Comparison of ENCODE assay signal across 22 mouse cellular contexts in genomic region chr5:135582330-135582729, GRCm38 (mm10). TPM values are rescaled to one million over a fixed set of nuclear protein-coding genes. Genes with fewer than 3 reads are reported as not detected.
"Had no signal": no experiment of that assay in that cellular context is flagged by ENCODE, and none has a peak within 500 bp of the region (broad histone marks: within the 10 kb centered on the region; RNA-seq: fewer than 3 reads in every experiment).

No protein-coding gene starts in this region.

- H3K36me3 ChIP-seq: kidney, embryonic 15.5 days; limb, embryonic 15.5 days; midbrain, embryonic 12.5 days had no signal

- H3K4me1 ChIP-seq: kidney, embryonic 15.5 days; limb, embryonic 15.5 days; midbrain, embryonic 12.5 days had no signal

- H3K27me3 ChIP-seq: kidney, embryonic 15.5 days; limb, embryonic 15.5 days; midbrain, embryonic 12.5 days had no signal

- DNase-seq: kidney, adult 2 months; kidney, postnatal 14 days; lung, adult 18-20 months; lung, postnatal 4 days; right cerebral cortex, adult 18-20 months; right cerebral cortex, postnatal 25 days; thymus, adult 18-20 months; thymus, postnatal 14 days had no signal

- H3K9ac ChIP-seq: kidney, embryonic 15.5 days; limb, embryonic 15.5 days; liver, embryonic 14.5 days; midbrain, embryonic 12.5 days had no signal

- H3K27ac ChIP-seq: kidney, embryonic 15.5 days; left cerebral cortex, adult 2 months; limb, embryonic 15.5 days; liver, embryonic 14.5 days; midbrain, embryonic 12.5 days; stomach, postnatal 0 days had no signal

- H3K4me3 ChIP-seq: kidney, embryonic 15.5 days; left cerebral cortex, adult 2 months; limb, embryonic 15.5 days; midbrain, embryonic 12.5 days had no signal

- ATAC-seq: midbrain, embryonic 16.5 days had no signal

RNA-seq across cellular contexts. Expression of gene Ccl24, which starts 9.5 kb away (rescaled TPM):
- total RNA-seq: megakaryocyte-erythroid progenitor cell, adult 5-6 weeks had no signal
- polyA plus RNA-seq: neural tube, embryonic 14.5 days had no signal

RNA-seq across cellular contexts. Expression of gene Ccl26, which starts 19.0 kb away (rescaled TPM):
- total RNA-seq: layer of hippocampus, postnatal 25 days; left cerebral cortex, adult 2 months; left cerebral cortex, postnatal 25 days; megakaryocyte-erythroid progenitor cell, adult 5-6 weeks had no signal
- polyA plus RNA-seq: kidney, adult 2 months; kidney, embryonic 15.5 days; large intestine, adult 2 months; limb, embryonic 11.5 days; limb, embryonic 15.5 days; liver, embryonic 14.5 days; lung, embryonic 16.5 days; midbrain, embryonic 12.5 days; midbrain, embryonic 16.5 days; neural tube, embryonic 14.5 days; stomach, postnatal 0 days had no signal
